Mouse (Mus musculus) embryonic facial prominence, embryonic 10.5 days (tissue): ENCODE measurements at regions not wholly inside any gene's neighbourhood (a gene's known extent, or its start where the extent isn't known, plus 50 kb on each side); places are given as distances from the start of the nearest gene placed in this dataset.
A peak's percentile ranks its signal among the peaks of the same experiment; 100 is the strongest.

ENCODE experiments used
- DNase-seq: peaks from one replicate; pipeline ENCODE4 v3.0.0-alpha.2; 2017; ENCODE audit warnings: low spot score
- H3K27ac ChIP-seq: fragments of 300-500 bp; sonication (generic); replicated peaks from 2 replicates; pipeline ENCODE4 v1.5.1; 2016; ENCODE audit warnings: mild to moderate bottlenecking
- H3K27me3 ChIP-seq: fragments of 300-500 bp; sonication (generic); replicated peaks from 2 replicates; pipeline ENCODE4 v1.6.1; 2016; ENCODE audit warnings: low read depth, mild to moderate bottlenecking; ENCODE audit not compliant: poor library complexity, severe bottlenecking
- H3K36me3 ChIP-seq: fragments of 300-500 bp; sonication (generic); replicated peaks from 2 replicates; pipeline ENCODE4 v1.6.1; 2016; ENCODE audit warnings: mild to moderate bottlenecking, moderate library complexity
- H3K4me1 ChIP-seq: fragments of 300-500 bp; sonication (generic); 2 replicates; pipeline ENCODE4 v1.6.1; 2016
- H3K4me3 ChIP-seq: fragments of 300-500 bp; sonication (generic); 2 replicates; pipeline ENCODE4 v1.5.1; 2016; ENCODE audit warnings: mild to moderate bottlenecking, moderate library complexity
- H3K9me3 ChIP-seq: fragments of 300-500 bp; sonication (generic); 2 replicates; pipeline ENCODE4 v1.6.1; 2016; ENCODE audit warnings: mild to moderate bottlenecking
- WGBS: fragments of 180-500 bp; shearing (Covaris S2); methylation state at CpG from one replicate; pipeline ENCODE4 v1.1.7; 2016; 5-methylcytosine and 5-hydroxymethylcytosine counted together

DNA sequence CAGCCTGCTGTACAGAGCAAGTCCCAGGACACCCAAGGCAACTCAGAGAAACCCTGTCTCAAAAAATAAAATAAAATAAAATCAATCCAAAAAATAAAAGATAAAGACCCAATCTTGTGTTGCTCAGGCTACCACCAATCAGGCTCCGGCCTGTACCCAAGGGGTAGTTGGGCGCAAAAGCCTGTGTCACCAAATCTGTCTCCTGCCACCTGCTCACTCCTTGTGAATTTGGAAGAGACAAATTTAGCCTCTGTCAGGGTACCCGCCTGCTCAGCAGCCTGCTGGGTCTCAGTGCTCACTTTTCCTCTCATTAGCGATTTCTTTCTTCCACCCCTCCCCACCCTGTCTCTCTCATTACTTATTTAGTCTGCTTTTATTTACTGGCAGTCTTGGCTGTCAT, 54.6 kb downstream of the Sox4 start:
- H3K9me3 ChIP-seq = peaks cover 8% of the 10 kb centered on the region
- no peak overlapping the region for H3K27ac ChIP-seq
- no peaks in the 10 kb centered on the region for H3K36me3 ChIP-seq
- 90% methylated on average over 4 of the region's 4 CpGs for WGBS
- no peaks in the 10 kb centered on the region for H3K4me1 ChIP-seq
- DNase-seq = no peak
- no peaks in the 10 kb centered on the region for H3K27me3 ChIP-seq
- H3K4me3 ChIP-seq = no peak overlapping the region

- Histone ChIP-seq H3K4me3 (no peak overlapping the region), H3K27me3 (peaks cover 11% of the 10 kb centered on the region), H3K4me1 (no peaks in the 10 kb centered on the region), H3K27ac (no peak overlapping the region), H3K36me3 (no peaks in the 10 kb centered on the region), H3K9me3 (peaks cover 8% of the 10 kb centered on the region)
- 89% methylated on average over 6 of the region's 6 CpGs for WGBS
- DNase-seq = no peak
Observed at GRCm38 (mm10) chr13:28892896-28893295, 60.6 kb downstream of the Sox4 start.

- H3K36me3 ChIP-seq = no peaks in the 10 kb centered on the region
- H3K9me3 ChIP-seq = no peaks in the 10 kb centered on the region
- peak overlapping the region; percentile 72 for H3K4me3 ChIP-seq
- peaks cover 52% of the 10 kb centered on the region for H3K27me3 ChIP-seq
- WGBS = 6% methylated on average over 13 of the region's 13 CpGs
- no peak overlapping the region for H3K27ac ChIP-seq
- DNase-seq = no peak
- peaks cover 39% of the 10 kb centered on the region for H3K4me1 ChIP-seq
Observed at GRCm38 (mm10) chr13:28887098-28887497, 66.4 kb downstream of the Sox4 start.

- H3K36me3 ChIP-seq = no peaks in the 10 kb centered on the region
- no peaks in the 10 kb centered on the region for H3K9me3 ChIP-seq
- peaks cover 43% of the 10 kb centered on the region for H3K4me1 ChIP-seq
- 4% methylated on average over 11 of the region's 11 CpGs for WGBS
- peak overlapping the region; percentile 72 for H3K4me3 ChIP-seq
- no peak overlapping the region for H3K27ac ChIP-seq
- peaks cover 52% of the 10 kb centered on the region for H3K27me3 ChIP-seq
- peak; percentile 37 for DNase-seq
Observed at GRCm38 (mm10) chr13:28886691-28887090, 66.8 kb downstream of the Sox4 start.

GRCm38 (mm10) chr13:28885083-28886037, 68.2 kb downstream of the Sox4 start:
- Histone ChIP-seq H3K27ac (peak overlapping the region; percentile 91), H3K4me1 (peaks cover 55% of the 10 kb centered on the region), H3K9me3 (no peaks in the 10 kb centered on the region), H3K27me3 (peaks cover 52% of the 10 kb centered on the region), H3K36me3 (no peaks in the 10 kb centered on the region), H3K4me3 (peak overlapping the region; percentile 72)
- peak; percentile 79 for DNase-seq
- 1% methylated on average over 30 of the region's 30 CpGs for WGBS

GRCm38 (mm10) chr13:28884191-28884820, 69.2 kb downstream of the Sox4 start:
- peak overlapping the region; percentile 91 for H3K27ac ChIP-seq
- under 1% methylated on average over 26 of the region's 26 CpGs for WGBS
- DNase-seq = peak; percentile 65
- H3K36me3 ChIP-seq = peaks cover 9% of the 10 kb centered on the region; the same call in 1 of the 2 replicates
- H3K27me3 ChIP-seq = peaks cover 49% of the 10 kb centered on the region
- H3K9me3 ChIP-seq = no peaks in the 10 kb centered on the region
- H3K4me1 ChIP-seq = peaks cover 60% of the 10 kb centered on the region
- peak overlapping the region; percentile 72 for H3K4me3 ChIP-seq

DNA sequence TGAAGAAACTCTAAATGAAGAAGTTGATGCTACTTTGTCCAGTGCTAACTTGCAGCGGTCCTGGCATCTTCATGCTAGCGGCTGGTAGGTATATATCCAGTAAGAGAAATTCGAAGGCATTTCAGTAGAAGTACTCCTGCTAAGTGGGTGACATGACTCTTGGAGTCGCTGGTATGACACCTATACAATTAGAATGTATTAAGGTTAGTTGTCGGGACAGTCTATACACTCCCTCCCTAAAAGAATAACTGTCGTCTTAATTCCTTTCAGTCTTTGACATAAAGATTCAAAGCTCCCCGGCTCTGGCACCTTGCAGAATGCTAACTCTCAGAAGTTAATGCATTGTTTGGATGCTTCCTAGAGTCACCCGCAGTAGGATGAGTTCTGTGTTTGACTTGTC, 70.1 kb downstream of the Sox4 start:
- Histone ChIP-seq H3K9me3 (no peaks in the 10 kb centered on the region), H3K36me3 (peaks cover 15% of the 10 kb centered on the region; the same call in 1 of the 2 replicates), H3K4me1 (peaks cover 65% of the 10 kb centered on the region), H3K4me3 (peak overlapping the region; percentile 72), H3K27ac (no peak overlapping the region), H3K27me3 (peaks cover 47% of the 10 kb centered on the region)
- DNase-seq = no peak
- 47% methylated on average over 8 of the region's 8 CpGs for WGBS

DNA sequence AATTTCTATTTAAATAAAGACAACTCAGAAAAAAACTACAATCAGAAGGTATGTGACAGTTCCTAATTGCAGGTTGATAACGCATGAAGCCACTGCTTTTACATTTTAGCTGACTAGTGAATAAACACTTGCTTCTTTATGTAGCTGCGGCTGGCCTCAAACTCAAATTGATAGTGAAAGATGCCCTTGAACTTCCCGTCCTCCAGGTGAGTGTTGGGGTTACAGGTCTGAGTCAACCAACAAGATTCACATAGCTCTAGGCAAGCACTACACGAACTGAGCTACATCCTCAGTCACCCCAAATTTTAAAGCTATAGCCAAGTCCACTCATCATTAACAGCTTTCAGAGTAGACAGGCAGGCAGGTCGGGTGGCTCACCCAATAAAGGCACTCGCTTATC, 72.6 kb downstream of the Sox4 start:
- Histone ChIP-seq H3K27me3 (peaks cover 22% of the 10 kb centered on the region), H3K9me3 (no peaks in the 10 kb centered on the region), H3K4me3 (peak overlapping the region; percentile 72; the same call in 1 of the 2 replicates), H3K4me1 (peaks cover 67% of the 10 kb centered on the region), H3K36me3 (peaks cover 27% of the 10 kb centered on the region), H3K27ac (no peak overlapping the region)
- WGBS = 74% methylated on average over 6 of the region's 6 CpGs
- no peak for DNase-seq

- Histone ChIP-seq H3K9me3 (no peaks in the 10 kb centered on the region), H3K27me3 (peaks cover 11% of the 10 kb centered on the region), H3K36me3 (peaks cover 48% of the 10 kb centered on the region), H3K4me3 (no peak overlapping the region), H3K4me1 (peaks cover 69% of the 10 kb centered on the region), H3K27ac (no peak overlapping the region)
- 83% methylated on average over 3 of the region's 3 CpGs for WGBS
- DNase-seq = no peak
Observed at GRCm38 (mm10) chr13:28878692-28879091, 74.8 kb downstream of the Sox4 start.

GRCm38 (mm10) chr13:28876771-28877170, 76.7 kb downstream of the Sox4 start:
- H3K9me3 ChIP-seq = peaks cover 2% of the 10 kb centered on the region; the same call in 1 of the 2 replicates
- no peak overlapping the region for H3K4me3 ChIP-seq
- H3K27ac ChIP-seq = no peak overlapping the region
- no peak for DNase-seq
- H3K27me3 ChIP-seq = no peaks in the 10 kb centered on the region
- WGBS = 81% methylated on average over 4 of the region's 4 CpGs
- H3K36me3 ChIP-seq = peaks cover 67% of the 10 kb centered on the region
- H3K4me1 ChIP-seq = peaks cover 50% of the 10 kb centered on the region

- peaks cover 34% of the 10 kb centered on the region for H3K4me1 ChIP-seq
- H3K27me3 ChIP-seq = no peaks in the 10 kb centered on the region
- peaks cover 2% of the 10 kb centered on the region; the same call in 1 of the 2 replicates for H3K9me3 ChIP-seq
- no peak for DNase-seq
- H3K36me3 ChIP-seq = peaks cover 92% of the 10 kb centered on the region
- WGBS = 98% methylated on average over 4 of the region's 4 CpGs
- H3K27ac ChIP-seq = no peak overlapping the region
- no peak overlapping the region for H3K4me3 ChIP-seq
Observed at GRCm38 (mm10) chr13:28870681-28871080, 82.8 kb downstream of the Sox4 start.

GRCm38 (mm10) chr13:28867210-28867609, 86.3 kb downstream of the Sox4 start:
- DNase-seq = no peak
- H3K36me3 ChIP-seq = peaks cover 92% of the 10 kb centered on the region
- H3K4me1 ChIP-seq = peaks cover 23% of the 10 kb centered on the region; the same call in 1 of the 2 replicates
- no peak overlapping the region for H3K27ac ChIP-seq
- no peaks in the 10 kb centered on the region for H3K27me3 ChIP-seq
- WGBS = 78% methylated on average over 5 of the region's 5 CpGs
- H3K4me3 ChIP-seq = no peak overlapping the region
- no peaks in the 10 kb centered on the region; the same call in 1 of the 2 replicates for H3K9me3 ChIP-seq
